Mouse (Mus musculus): ENCODE data around the gene Tor4a.

The Tor4a gene

DNA sequence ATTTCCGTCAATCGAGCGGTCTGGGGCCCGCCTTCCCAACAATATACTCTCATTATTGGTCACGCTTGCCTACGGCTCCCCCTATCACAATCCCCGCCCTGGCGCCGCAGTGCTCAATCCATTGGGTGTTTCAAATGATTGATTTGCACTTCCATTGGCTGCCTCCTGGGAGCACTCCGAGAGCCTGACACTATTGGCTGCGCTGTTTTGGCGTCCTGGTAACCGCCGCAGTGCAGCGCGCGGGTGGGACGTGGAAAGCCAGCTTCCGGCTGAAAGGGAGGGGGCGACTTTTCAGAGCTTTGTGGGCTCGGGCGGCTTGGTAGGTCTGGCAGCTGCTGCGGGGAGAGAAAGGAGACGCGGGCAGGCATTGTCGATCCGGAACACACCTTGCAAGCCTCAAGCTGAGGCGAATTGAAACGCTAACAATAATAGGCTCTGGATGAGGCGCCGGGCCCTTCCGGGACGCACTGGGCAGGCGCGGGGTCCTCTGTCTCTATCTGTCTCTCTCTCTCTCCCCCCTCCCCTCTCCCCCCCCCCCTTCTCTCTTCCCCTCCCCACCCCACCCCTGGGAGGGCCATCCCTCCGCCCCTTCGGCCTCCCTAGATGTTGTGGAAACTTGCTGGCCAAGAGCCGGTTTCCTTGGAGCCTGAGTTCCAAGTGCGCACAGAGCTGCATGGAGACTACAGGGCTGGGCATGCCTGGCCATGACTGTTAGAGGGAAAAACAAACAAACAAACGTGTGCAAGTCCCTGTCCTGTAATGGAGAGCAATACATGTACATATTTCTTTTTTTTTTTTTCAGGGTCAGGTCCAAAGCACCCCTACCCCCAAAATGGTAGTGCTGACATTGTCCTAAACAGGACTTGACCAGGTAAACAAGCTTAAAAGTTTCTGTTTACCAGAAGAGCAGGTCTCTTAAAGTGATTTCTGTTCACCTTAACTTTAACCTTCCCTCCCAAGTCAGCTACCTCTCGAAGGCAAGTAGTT is 28.4 kb upstream of the Tor4a start:
- DNase-seq = peak; percentile 100

- no peak for DNase-seq
These were observed 27.7 kb upstream of the Tor4a start, which contains the start of gene Tubb4b for GRCm38 (mm10) chr2:25224492-25224765. Tubb4b (minus strand) TSS chr2:25224702.

DNA sequence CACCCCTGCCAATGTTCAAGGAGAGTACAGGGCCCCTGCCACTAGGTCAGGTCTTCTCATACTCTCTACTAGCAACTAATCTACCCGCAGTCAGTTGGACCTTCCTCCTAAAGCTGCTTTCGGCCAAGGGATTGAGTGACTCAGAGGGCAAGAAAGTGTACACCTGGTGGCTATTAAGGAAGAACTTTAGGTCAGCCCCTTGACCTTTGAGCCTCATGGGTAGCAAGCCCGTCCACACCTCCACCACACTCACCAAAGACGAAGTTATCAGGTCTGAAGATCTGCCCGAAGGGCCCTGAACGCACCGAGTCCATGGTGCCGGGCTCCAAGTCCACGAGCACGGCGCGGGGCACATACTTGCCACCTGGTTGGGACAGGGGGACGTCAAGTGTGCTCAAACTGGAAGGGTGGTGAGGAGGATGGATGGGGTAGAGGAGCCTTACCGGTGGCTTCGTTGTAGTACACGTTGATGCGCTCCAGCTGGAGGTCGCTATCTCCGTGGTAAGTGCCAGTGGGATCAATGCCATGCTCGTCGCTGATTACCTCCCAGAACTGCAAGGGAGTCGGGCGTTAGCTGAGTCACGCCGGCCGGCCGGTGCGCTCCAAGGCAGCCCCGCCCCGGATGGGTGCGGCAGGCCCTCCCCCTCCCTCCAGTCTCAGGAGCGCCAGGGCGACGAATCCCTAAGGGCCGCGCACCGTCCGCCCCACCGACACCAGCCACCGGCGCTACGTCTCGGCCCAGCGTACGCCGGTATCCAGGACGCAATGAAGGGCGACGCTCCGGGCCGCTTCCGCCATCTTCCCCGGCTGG is 27.2 kb upstream of the Tor4a start:
- DNase-seq = peak; percentile 86

GRCm38 (mm10) chr2:25221331-25221772 is 24.7 kb upstream of the Tor4a start:
- DNase-seq = no peak

DNA sequence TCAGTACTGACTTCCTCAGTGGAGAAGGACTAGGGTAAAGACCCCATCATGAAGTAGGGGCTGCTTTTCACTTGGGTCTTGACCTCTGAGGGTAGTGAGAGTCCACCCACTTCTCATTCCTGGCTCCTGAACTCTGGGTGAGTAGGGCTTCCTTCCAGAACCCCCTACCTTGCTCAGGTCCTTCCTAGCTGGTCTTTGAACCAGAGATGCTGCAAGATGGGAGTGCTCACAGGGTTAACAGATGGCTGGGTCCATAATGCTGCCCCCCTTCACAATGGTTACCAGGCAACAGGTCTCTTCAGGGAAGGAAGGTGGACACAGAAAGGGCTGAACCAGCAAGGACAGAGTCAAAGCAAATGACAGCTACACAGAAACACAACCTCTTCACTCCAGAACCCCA is 21.8 kb upstream of the Tor4a start, which contains the start of gene Fam166a:
Gene Fam166a, plus strand, starts transcription at position 301 of the 400 bp plus-strand sequence.
- no peak for DNase-seq

DNA sequence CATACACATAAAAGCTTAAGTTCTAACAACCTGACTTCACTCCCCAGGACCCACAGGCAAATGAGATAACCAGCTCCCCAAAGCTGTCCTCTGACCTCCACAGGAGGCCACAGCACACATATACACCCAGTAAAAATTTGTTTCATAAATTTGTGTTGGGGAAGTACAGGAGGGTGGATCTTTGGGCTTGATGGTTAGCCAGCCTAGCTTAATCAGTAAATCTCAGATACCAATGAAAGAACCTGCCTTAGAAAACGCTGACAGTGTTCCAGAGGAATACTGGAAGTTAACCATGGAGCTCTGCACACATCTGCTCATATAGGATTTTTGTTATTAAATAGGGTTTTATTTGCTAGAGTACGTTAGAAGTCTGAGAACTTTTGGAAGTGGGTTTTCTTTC is 21.0 kb upstream of the Tor4a start:
- no peak for DNase-seq

GRCm38 (mm10) chr2:25214444-25214843 is 17.8 kb upstream of the Tor4a start, which contains the start of gene Stpg3:
Stpg3 (minus strand) TSS chr2:25214637.
- DNase-seq = no peak

DNA sequence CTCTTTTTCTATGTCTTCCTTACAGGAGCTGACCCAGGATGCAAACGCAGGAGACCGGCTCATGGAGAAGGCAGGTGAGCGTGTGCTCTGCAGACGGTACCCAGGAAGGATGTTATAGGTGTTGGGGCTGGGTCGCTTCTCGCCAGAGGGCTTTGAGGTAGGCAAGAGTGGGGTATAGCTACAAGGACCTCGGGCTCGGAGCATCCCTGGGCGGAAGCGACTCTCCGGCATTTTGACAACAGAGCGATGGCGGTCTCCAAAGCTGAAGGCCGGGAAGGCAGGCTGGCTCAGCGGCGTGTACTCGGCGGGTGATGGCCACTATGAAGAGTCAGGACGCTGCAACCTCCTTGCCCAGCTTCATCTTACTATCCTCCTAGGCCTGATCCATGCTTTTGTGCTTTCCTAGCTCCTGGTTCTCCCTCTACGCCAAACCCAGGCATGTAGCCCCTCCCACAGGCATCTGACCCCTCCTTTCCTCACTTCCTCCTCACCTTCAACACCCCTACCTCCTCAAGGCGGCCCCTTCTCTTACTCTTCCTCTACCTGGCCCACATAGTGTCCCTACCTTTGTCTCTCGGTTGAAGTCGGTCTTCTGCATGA is 16.7 kb upstream of the Tor4a start:
- no peak for DNase-seq

DNA sequence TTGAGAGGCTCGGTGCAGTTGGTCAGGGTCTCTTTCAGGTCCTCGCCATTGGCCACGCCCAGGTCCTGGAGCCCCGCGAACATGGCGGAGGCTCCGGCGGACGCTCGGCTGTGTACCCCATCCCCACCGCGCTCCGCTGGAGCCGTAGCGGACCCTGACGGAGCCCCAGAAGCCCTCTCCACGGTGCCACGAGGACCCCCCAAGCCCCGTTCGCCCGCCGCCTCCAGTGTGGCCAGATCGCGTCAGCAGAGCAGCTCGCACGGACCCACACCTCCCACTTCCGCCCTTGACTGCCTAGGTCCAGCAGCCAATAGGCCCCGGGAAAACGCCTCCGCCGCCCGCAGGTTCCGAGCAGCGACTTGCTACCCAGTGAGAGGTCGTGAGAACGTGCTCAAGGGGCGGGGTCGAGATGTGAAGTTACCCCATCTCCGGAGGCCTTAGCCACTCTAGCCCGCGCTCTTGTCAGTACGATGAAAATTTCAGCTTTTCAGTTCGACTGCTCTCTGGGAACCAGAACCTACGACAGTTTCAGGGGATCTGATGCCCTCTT is 14.5 kb upstream of the Tor4a start, which contains the start of gene Nelfb:
Gene Nelfb, minus strand, starts transcription at position 369 of the 550 bp plus-strand sequence.
- DNase-seq = peak; percentile 87

DNA sequence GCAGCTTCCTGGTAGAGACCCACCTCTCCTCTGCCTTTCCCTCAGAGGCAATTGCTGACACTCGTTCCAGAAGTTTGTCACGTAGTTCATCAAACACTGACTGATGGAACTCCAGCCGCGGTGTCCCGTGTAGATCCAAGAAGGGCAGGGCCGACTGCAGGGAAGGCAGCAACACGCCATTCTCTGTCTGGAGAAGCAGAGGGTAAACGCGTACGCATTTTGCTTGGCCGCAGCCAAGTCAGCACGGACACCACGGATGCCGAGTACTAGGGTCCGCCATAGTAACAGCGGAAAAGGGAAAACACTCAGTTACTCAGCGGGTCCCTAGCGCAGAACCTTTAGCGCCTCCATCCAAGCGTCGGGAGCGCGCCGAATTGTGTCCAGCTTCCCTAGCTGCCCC is 14.0 kb upstream of the Tor4a start:
- DNase-seq = no peak

GRCm38 (mm10) chr2:25207593-25207992 is 10.9 kb upstream of the Tor4a start:
- no peak for DNase-seq

DNA sequence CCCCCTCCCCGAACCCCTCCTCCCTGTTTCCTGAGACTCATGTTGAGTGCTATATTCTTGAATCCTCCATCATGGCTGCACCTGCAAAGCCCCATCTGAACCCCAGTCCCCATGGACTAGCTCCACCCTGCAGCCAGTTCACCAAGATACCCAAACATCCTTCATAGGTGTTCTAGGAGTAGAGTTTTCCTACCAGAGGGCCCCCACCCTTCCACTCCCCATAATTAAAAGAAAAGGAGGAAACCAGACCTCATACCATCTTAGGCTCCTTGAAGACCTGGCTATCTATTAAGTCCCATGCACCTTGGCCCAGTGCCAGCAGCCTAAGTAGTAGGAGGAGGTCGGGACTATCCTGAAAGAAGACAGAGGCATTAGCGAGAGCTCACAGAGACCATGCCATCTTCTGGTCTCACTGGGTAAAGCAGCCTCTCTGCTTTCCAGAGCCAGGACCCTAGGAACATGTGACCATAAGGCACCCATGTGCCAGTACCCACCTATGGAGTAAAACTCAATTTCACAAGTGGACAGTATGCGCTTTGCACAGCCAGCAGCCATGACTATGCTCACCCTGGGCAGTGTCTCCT is 7.0 kb upstream of the Tor4a start:
- no peak for DNase-seq

DNA sequence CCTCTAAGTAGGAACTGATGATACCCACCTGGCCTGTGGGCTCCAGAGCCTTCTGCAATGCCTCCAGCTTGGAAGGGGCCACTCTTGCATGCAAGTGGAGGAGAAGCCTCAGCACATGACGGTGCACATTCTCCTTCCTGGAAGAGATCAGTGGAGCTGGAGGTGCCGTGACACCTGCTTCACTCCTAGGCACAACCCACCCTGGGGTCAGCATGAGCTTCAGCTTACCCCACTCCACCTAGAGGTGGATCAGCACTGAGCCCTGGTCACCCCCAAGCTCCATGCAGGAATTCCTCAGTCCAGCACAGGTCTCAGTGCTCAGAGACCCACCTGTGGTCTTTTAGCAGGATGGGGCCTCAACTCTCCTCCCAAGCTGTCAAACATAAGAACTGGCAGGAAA is 3.9 kb upstream of the Tor4a start:
- DNase-seq = no peak

DNA sequence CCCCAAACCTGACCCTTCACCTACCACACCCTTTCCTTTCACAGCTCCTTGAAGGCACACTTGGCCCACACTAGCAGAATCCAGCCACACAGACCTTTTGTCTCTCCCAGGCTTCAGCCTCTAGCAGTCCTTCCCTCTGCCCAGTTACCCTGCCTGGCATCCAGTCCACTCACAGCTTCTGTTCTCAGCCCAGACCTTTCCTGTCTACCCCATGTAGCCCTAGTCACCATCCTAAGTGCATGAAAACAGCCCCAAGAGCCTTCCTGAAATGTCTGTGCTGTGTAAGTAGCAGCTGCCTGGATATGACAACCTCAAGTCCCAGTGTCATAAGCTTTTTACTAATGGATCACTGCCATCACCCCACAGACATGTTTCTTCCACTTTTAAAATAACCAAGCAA is 1.3 kb upstream of the Tor4a start:
- DNase-seq = no peak

GRCm38 (mm10) chr2:25197191-25197590 is 505 bp upstream of the Tor4a start:
- DNase-seq = no peak

DNA sequence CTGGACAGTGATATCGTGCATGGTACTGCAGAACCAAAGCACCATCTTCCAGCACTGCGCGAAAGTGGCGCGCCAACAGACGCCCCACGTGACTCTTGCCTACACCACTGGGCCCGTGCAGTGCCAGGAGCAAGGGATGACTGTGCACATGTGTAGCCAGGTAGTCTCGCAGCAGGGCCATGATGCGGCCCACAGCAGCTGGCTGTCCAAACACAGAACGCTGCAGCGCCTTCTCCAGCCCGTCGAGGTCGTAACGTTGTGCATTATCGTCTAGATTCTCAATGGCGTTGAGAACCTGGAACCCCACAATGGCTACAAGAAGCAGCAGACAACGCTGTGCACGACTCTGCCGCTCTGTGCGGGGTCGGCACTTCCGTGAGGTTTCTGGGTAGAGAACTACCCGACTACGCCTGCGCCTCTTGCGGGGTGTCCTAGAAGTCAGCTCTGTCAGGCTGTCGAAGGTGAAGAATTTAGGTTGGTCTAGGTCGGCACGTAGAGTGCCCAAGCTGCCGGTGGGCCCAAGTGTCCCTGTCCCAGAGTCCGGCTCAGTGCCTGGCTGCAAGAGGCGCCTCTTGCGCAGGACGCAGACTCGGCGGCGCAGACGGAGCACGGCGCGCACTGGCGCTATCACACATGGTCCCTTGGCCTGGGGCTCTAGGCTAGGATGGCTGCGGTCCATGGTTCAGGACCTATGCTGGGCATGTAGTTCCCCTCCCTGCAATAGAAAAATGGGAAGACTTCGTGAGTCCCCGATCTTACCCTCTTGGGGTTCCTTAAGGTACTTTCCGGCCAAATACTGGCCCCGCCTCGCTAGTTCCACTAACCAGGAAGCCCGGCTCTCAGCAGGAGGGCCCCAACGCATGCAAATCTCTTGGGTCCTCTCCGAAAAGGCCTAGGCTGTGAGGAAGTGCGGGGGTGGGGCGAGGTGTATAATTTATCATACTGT is 1.2 kb downstream of the Tor4a start:
- no peak for DNase-seq

DNA sequence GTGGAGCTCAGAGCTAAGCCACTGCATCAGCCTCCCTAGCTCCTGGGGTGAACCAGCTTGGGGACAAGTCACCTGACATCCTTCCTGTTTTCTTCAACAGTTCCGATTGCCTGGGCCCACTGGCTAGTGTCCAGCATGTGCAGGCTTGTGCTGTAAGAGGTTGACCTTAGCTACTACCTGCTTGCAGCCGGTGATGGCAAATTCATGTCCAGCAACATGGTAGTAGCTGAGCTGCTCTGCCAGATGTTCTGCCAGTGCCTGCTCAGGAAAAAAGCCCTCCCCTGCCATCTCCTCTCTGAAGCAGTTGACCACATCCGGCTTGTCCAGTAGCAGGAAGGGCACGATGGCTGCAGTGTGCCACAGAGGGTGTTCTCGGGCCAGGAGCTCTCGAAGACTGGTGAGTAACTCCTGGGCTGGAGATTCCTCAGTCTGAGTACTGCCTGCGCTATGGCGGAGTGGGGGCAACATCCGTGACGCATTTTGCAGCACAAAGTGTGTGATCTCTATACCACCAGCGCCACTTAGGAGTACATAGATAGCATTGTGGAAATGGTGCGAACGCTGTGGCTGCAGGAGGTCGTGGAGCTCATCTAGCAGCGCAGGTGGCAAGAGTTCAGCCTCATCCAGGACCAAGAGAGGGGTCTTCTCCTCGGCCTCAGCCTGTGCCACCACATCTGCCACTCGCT is 2.1 kb downstream of the Tor4a start:
- DNase-seq = no peak

DNA sequence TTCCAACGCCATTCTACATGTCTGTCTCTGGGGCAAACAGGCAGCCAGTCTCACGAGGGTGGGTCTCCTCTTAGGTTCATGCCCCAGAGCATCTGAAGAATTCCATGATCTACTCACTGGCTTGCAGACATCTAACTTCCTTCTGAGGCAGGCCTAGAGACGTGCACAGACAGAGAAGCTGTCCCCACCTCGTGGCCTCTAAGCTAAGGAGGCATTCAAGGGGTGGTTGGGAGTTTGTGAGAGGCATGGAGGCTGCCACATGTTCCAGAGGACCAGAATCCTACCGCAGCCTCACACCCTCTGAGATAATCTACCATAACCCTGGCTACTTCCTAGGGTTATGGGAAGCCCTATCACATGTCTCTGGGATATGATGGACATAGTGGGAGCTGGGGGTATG is 2.7 kb downstream of the Tor4a start:
- no peak for DNase-seq

GRCm38 (mm10) chr2:25193330-25193770 is 3.3 kb downstream of the Tor4a start:
- peak; percentile 87 for DNase-seq

DNA sequence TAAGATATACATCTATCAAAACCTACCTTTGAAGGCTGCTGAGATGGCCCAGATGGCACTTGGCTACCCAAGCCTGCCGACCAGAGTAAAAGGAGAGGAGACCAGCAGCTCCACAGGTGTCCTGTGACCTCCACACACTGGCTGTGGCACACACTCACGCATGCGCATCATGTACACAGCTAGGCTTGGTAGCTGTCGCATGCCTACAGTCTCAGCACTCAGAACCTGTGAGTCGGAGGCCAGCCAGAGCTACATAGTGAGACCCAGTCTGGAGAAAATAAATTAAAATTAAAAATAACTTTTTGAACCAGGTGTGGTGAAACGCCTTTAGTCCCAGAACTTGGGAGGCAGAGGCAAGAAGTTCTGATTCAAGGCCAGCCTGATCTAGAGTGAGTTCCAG is 8.8 kb downstream of the Tor4a start:
- DNase-seq = no peak

DNA sequence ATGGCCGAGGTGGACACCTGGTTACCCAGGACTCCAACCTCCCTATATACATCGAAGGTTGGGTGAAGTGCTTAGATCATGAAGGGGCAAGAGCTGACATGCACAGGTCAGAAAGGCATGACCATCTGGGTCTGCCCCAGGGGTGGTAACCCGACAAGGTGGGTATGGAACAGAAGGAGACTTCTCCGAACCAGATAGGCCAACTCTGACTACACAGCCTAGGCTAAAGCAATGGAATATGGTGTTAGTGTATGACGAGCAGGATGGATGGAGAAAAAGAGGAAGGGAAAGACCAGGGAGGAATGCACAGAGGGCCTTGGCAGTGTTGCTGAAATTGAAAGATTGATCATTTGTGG is 10.1 kb downstream of the Tor4a start:
- no peak for DNase-seq

Data from cerebellum, adult 9-11 months (tissue).